Mouse (Mus musculus) lung, postnatal 0 days (tissue): ENCODE results near the gene Mcm6. TPM values are rescaled to one million over a fixed set of nuclear protein-coding genes. Genes with fewer than 3 reads are reported as not detected.
A peak's percentile ranks its signal among the peaks of the same experiment; 100 is the strongest.

Source experiments
- ATAC-seq: fragments of 200-750 bp; cut with Nextera tagmentation; 2 replicates; pipeline ENCODE4 v1.8.0; 2017; ENCODE audit warnings: moderate library complexity
- DNase-seq: peaks from one replicate; pipeline ENCODE4 v3.0.0-alpha.2; 2016; ENCODE audit warnings: low spot score
- H3K27ac ChIP-seq: fragments of 300-500 bp; sonication (generic); 2 replicates; pipeline ENCODE4 v1.5.1; 2014; ENCODE audit warnings: antibody characterized with exemption, mild to moderate bottlenecking, low read length, mixed read lengths
- H3K27me3 ChIP-seq: fragments of 300-500 bp; sonication (generic); replicated peaks from 2 replicates; pipeline ENCODE4 v1.6.1; 2014; ENCODE audit warnings: low read length, mixed read lengths; ENCODE audit not compliant: insufficient read depth
- H3K36me3 ChIP-seq: fragments of 300-500 bp; sonication (generic); 2 replicates; pipeline ENCODE4 v1.6.1; 2014; ENCODE audit warnings: low read length, mixed read lengths; ENCODE audit not compliant: insufficient read depth
- H3K4me1 ChIP-seq: fragments of 300-500 bp; sonication (generic); 2 replicates; pipeline ENCODE4 v1.6.1; 2014; ENCODE audit warnings: antibody characterized with exemption, low read depth, low read length, mixed read lengths; ENCODE audit not compliant: insufficient read depth
- H3K4me2 ChIP-seq: fragments of 300-500 bp; sonication (generic); replicated peaks from 2 replicates; pipeline ENCODE4 v1.6.1; 2014; ENCODE audit warnings: low read depth, mild to moderate bottlenecking, low read length, moderate library complexity, mixed read lengths
- H3K4me3 ChIP-seq: fragments of 300-500 bp; sonication (generic); 2 replicates; pipeline ENCODE4 v1.5.1; 2014; ENCODE audit warnings: low read depth, low read length
- H3K9ac ChIP-seq: fragments of 300-500 bp; sonication (generic); replicated peaks from 2 replicates; pipeline ENCODE4 v1.6.1; 2014; ENCODE audit warnings: low read depth, mild to moderate bottlenecking
- H3K9me3 ChIP-seq: fragments of 300-500 bp; sonication (generic); 2 replicates; pipeline ENCODE4 v1.6.1; 2016; ENCODE audit warnings: low read length, mixed read lengths
- CTCF ChIP-seq: IDR thresholded peaks from 2 replicates; pipeline ENCODE4 v1.5.1; 2016; ENCODE audit warnings: antibody characterized with exemption, mild to moderate bottlenecking
- EP300 ChIP-seq: IDR thresholded peaks from 2 replicates; pipeline ENCODE4 v1.6.1; 2016; ENCODE audit warnings: antibody characterized with exemption, mild to moderate bottlenecking, control low read depth
- WGBS: fragments of 180-500 bp; shearing (Covaris S2); extraction: QIAGEN DNeasy Blood & Tissue Kit; methylation state at CpG from one replicate; pipeline ENCODE4 v1.1.7; 2014; 5-methylcytosine and 5-hydroxymethylcytosine counted together
- polyA plus RNA-seq: library from polyadenylated mRNA; unstranded; fragments of >200 nt; fragmentation: Nextera tagmentation; extraction: Ambion mirVana; gene quantifications from 2 replicates; pipeline ENCODE4 v1.2.1, GENCODE M21; 2015

Mcm6 gene
- polyA plus RNA-seq, 1 experiment from 2014 or later: 37.8 TPM

DNA sequence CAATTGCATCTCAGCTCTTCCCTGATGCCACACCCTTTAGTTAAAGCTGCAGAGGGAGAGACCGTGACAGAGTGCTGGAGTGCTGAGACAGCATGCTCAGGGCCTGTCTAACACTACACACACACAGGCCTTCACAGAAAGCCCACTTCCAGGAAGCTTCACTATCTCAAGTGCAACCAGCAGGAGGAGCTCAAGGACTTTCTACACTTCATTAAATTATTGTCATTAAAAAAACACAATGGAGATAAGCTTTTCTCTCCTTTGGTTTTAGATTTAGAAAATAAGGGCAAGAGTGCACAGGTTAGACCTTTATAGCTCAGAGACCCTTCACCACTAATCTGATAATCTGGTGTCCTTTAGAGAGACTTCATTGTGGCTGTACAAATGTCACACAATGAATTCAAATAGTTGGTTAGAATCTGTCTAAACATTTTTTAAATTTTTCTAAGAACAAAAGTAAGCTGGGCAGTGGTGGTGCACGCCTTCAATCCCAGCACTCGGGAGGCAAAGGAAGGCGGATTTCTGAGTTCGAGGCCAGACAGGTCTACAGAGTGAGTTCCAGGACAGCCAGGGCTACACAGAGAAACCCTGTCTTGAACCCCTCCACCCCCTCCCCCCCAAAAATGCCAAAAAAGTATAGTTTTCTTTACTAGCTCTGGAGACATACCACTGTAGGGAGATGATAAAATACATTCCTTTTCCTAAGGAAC is 9.4 kb upstream of the Mcm6 start:
- TF ChIP-seq CTCF (peak; percentile 83), EP300 (no peak)
- H3K36me3 ChIP-seq: peaks cover 3% of the 10 kb centered on the region; the same call in 1 of the 2 replicates
- peak; percentile 57; the same call in 1 of the 2 replicates for ATAC-seq
- DNase-seq: peak; percentile 82
- no peaks in the 10 kb centered on the region for H3K9me3 ChIP-seq
- H3K27ac ChIP-seq: no peak overlapping the region
- no peaks in the 10 kb centered on the region for H3K27me3 ChIP-seq
- H3K4me2 ChIP-seq: no peak overlapping the region
- no peaks in the 10 kb centered on the region for H3K4me1 ChIP-seq
- WGBS: 59% methylated on average over 5 of the region's 5 CpGs
- no peak overlapping the region for H3K9ac ChIP-seq
- H3K4me3 ChIP-seq: no peak overlapping the region

DNA sequence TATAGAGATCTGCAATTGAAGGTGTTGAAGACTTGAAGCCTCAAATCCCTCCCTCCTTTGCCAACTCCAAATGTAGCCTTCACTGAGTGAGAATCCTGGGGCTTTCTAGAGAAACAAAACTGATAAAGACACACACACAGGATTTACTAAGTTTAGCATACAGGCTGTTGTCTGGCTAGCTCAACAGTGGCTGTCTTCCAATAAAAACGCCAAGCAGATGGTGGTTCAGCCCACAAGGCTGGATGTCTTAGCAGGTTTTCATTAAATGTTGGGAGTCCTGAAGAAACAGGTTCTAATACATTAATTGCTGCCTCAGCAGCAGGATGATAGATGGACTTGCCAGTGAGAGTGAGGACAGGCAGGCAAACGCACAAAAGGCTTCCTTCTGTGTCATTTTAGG is 1.1 kb upstream of the Mcm6 start:
- Histone ChIP-seq H3K9ac (no peak overlapping the region), H3K4me3 (no peak overlapping the region), H3K36me3 (peaks cover 10% of the 10 kb centered on the region), H3K4me2 (no peak overlapping the region), H3K9me3 (no peaks in the 10 kb centered on the region), H3K27ac (no peak overlapping the region), H3K27me3 (no peaks in the 10 kb centered on the region), H3K4me1 (peaks cover 8% of the 10 kb centered on the region; the same call in 1 of the 2 replicates)
- DNase-seq: no peak
- TF ChIP-seq EP300 (no peak), CTCF (no peak)
- ATAC-seq: no peak
- 64% methylated on average over 2 of the region's 2 CpGs for WGBS

DNA sequence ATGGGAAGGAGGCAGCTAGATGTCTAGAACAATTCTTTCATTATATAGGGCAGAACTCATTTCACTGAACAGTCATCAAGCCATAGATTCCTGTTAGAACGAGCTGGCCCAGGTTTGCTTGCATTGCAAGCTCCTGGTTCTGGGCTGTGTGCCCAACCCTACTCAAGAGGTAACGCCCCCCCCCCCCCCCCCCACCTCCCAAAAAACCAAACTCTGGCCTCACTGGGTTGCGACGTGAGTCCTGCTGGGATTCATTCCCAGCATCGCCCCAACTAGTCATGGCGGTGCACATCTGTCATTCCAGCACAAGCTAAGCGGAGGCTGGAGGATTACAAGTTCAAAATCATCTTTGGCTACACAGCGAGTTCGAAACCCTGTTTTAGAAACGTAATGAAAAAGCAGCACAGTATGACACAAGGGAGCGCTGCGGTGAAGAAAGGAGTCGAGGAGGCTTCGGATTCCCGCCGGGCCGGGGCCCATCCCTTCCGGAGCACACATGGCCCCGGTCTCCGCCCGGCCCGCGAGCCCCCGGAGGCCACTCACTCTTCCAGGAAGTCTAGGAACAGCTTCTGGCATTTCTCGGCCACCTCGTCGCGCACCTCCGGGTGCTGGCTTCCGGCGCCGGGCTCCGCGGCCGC is 429 bp downstream of the Mcm6 start:
- WGBS: under 1% methylated on average over 35 of the region's 35 CpGs
- peaks cover 10% of the 10 kb centered on the region for H3K36me3 ChIP-seq
- H3K9ac ChIP-seq: peak overlapping the region; percentile 2; the same call in 1 of the 2 replicates
- H3K4me2 ChIP-seq: peak overlapping the region; percentile 68
- DNase-seq (peak; percentile 78), ATAC-seq (peak; percentile 81)
- peaks cover 8% of the 10 kb centered on the region; the same call in 1 of the 2 replicates for H3K4me1 ChIP-seq
- H3K27ac ChIP-seq: peak overlapping the region; percentile 60
- no peaks in the 10 kb centered on the region for H3K27me3 ChIP-seq
- peak overlapping the region; percentile 72 for H3K4me3 ChIP-seq
- TF ChIP-seq EP300 (no peak), CTCF (peak; percentile 29)
- no peaks in the 10 kb centered on the region for H3K9me3 ChIP-seq

DNA sequence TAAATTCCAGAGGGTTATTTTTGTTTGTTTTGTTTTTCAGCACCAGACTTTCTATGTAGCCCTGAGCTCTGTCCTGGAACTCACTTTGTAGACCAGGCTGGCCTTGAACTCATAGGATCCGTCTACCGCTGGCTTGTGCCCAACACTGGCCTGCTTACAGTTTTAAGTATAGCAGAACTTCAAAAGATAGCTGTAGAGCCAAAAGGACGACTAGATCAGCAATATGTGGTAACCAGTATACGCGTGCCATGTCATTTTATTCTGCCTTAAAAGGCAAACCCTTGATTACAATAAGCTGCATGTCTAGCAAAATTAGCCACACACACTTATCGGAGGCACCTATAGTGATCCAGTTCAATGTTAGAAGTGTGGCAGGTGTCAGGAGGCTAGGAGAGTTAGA is 1.2 kb downstream of the Mcm6 start:
- Histone ChIP-seq H3K4me3 (peak overlapping the region; percentile 72; the same call in 1 of the 2 replicates), H3K27ac (0 out of 2 replicates have a peak overlapping the region, but pooled peaks have one; percentile 23), H3K27me3 (no peaks in the 10 kb centered on the region), H3K36me3 (peaks cover 10% of the 10 kb centered on the region), H3K9me3 (no peaks in the 10 kb centered on the region), H3K9ac (no peak overlapping the region), H3K4me2 (peak overlapping the region; percentile 68; the same call in 1 of the 2 replicates), H3K4me1 (peaks cover 8% of the 10 kb centered on the region; the same call in 1 of the 2 replicates)
- TF ChIP-seq EP300: no peak
- TF ChIP-seq CTCF: no peak
- ATAC-seq: no peak
- DNase-seq: no peak
- 41% methylated on average over 6 of the region's 6 CpGs for WGBS

DNA sequence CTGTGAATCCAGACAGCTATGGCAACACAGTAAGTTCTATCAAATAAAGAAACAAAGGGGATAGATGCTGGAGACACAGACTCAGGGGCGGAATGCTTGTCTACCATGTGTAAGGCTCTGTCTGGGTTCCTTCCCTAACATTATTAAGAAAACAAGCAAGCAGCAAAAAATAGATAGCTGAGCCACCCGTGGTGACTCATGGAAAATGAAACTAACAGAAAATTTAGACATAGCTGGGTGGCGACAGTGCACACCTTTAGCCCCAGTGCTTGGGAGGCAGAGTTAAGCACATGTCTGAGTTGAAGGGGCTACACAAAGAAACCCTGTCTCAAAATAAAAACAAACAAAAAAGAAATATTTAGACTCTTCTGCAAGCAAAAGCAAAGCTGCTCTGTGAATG is 2.0 kb downstream of the Mcm6 start:
- Histone ChIP-seq H3K9ac (no peak overlapping the region), H3K27me3 (no peaks in the 10 kb centered on the region), H3K27ac (no peak overlapping the region), H3K4me2 (no peak overlapping the region; the same call in 1 of the 2 replicates), H3K4me3 (no peak overlapping the region), H3K9me3 (no peaks in the 10 kb centered on the region), H3K4me1 (peaks cover 8% of the 10 kb centered on the region; the same call in 1 of the 2 replicates), H3K36me3 (peaks cover 10% of the 10 kb centered on the region; the same call in 1 of the 2 replicates)
- DNase-seq: no peak
- no peak for ATAC-seq
- WGBS: 40% methylated on average over 3 of the region's 3 CpGs
- TF ChIP-seq CTCF (no peak), EP300 (no peak)

DNA sequence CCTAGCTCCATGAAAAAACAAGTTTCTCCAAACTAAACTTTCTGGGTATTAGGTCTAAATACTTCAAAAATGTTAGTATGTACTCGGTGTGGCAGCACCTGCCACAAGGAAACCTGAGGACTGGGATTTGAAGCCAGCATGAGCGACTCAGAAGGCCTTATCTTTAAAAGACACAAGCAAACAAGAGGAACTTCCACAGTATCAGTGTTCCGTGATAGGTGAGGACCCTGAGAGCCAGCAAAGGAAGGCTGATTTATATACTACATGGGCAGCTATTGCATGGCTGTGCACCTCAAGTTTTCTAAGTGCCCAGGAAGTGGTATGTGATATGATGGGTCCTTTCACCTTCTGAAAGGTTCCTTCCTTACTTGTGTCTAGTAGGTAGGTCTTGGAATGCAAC is 6.4 kb downstream of the Mcm6 start:
- 68% methylated on average over 3 of the region's 3 CpGs for WGBS
- H3K27ac ChIP-seq: no peak overlapping the region
- H3K27me3 ChIP-seq: no peaks in the 10 kb centered on the region
- no peak for TF ChIP-seq CTCF
- no peak for TF ChIP-seq EP300
- ATAC-seq (no peak), DNase-seq (no peak)
- no peak overlapping the region for H3K4me2 ChIP-seq
- H3K4me3 ChIP-seq: no peak overlapping the region
- H3K4me1 ChIP-seq: no peaks in the 10 kb centered on the region; the same call in 1 of the 2 replicates
- no peak overlapping the region for H3K9ac ChIP-seq
- H3K9me3 ChIP-seq: no peaks in the 10 kb centered on the region
- H3K36me3 ChIP-seq: peaks cover 14% of the 10 kb centered on the region; the same call in 1 of the 2 replicates
